Mouse (Mus musculus): ENCODE measurements around the gene Orai1.

Orai1 gene

GRCm38 (mm10) chr5:123067395-123067995 is 52.6 kb downstream of the Orai1 start:
- DNase-seq (ENCODE audit: low read depth, low spot score): peak; percentile 66

GRCm38 (mm10) chr5:123068115-123068514 is 53.2 kb downstream of the Orai1 start, which contains the start of gene Tmem120b:
TSS of gene Tmem120b (plus strand) at chr5:123068415.
- DNase-seq (ENCODE audit: low read depth, low spot score): no peak

GRCm38 (mm10) chr5:123068714-123069113 is 53.8 kb downstream of the Orai1 start:
- no peak for DNase-seq (ENCODE audit: low read depth, low spot score)

- DNase-seq (ENCODE audit: low read depth, low spot score): peak; percentile 87
Observed at GRCm38 (mm10) chr5:123075576-123076418, 60.9 kb downstream of the Orai1 start.

GRCm38 (mm10) chr5:123076419-123077281 is 61.8 kb downstream of the Orai1 start:
- peak; percentile 34 for DNase-seq (ENCODE audit: low read depth, low spot score)

GRCm38 (mm10) chr5:123079568-123079967 is 64.7 kb downstream of the Orai1 start:
- DNase-seq (ENCODE audit: low read depth, low spot score): no peak

GRCm38 (mm10) chr5:123080041-123080440 is 65.2 kb downstream of the Orai1 start:
- DNase-seq (ENCODE audit: low read depth, low spot score): peak; percentile 45

All from forelimb bud, embryonic 11.5 days (tissue).